Mouse (Mus musculus) heart, embryonic 14.5 days (tissue): ENCODE data around the gene Spef2. TPM values are rescaled to one million over a fixed set of nuclear protein-coding genes. Genes with fewer than 3 reads are reported as not detected.

Experiments
- ATAC-seq: fragments of 200-750 bp; cut with Nextera tagmentation; 2 replicates; pipeline ENCODE4 v1.8.0; 2017; ENCODE audit warnings: low read depth, moderate TSS enrichment; ENCODE audit not compliant: insufficient number of reproducible peaks, insufficient read depth, low FRiP score
- H3K27ac ChIP-seq, 2 experiments: fragments of 200-500 bp in 1 of 2; fragments of 300-500 bp in 1 of 2; sonication (generic) in 1 of 2; replicated peaks in 1 of 2; 2 replicates each; pipeline ENCODE4 v1.5.1; 2012 to 2014; ENCODE audit warnings: low read depth in 2 of 2, low read length in 2 of 2, control low read depth in 1 of 2, mild to moderate bottlenecking in 1 of 2, mixed read lengths in 1 of 2; ENCODE audit not compliant: control insufficient read depth in 1 of 2, insufficient read depth in 1 of 2
- H3K27me3 ChIP-seq: fragments of 300-500 bp; sonication (generic); 2 replicates; pipeline ENCODE4 v1.6.1; 2014; ENCODE audit warnings: mild to moderate bottlenecking, low read length, control low read depth; ENCODE audit not compliant: control insufficient read depth, insufficient read depth
- H3K36me3 ChIP-seq: fragments of 300-500 bp; sonication (generic); 2 replicates; pipeline ENCODE4 v1.6.1; 2014; ENCODE audit warnings: mild to moderate bottlenecking, control low read depth, low read length, mixed read lengths; ENCODE audit not compliant: control insufficient read depth, insufficient read depth
- H3K4me1 ChIP-seq, 2 experiments: fragments of 200-500 bp in 1 of 2; fragments of 300-500 bp in 1 of 2; sonication (generic) in 1 of 2; 2 replicates each; pipeline ENCODE4 v1.6.1; 2012 to 2014; ENCODE audit warnings: low read length in 2 of 2, control low read depth in 1 of 2, mixed read lengths in 1 of 2; ENCODE audit not compliant: control insufficient read depth in 2 of 2, insufficient read depth in 2 of 2
- H3K4me2 ChIP-seq: fragments of 300-500 bp; sonication (generic); 2 replicates; pipeline ENCODE4 v1.6.1; 2014; ENCODE audit warnings: mild to moderate bottlenecking, low read length
- H3K4me3 ChIP-seq, 2 experiments: fragments of 200-500 bp in 1 of 2; fragments of 300-500 bp in 1 of 2; sonication (generic) in 1 of 2; 2 replicates each; pipeline ENCODE4 v1.5.1; 2012 to 2014; ENCODE audit warnings: low read length in 2 of 2, mild to moderate bottlenecking in 2 of 2, control low read depth in 1 of 2, low read depth in 1 of 2, moderate library complexity in 1 of 2; ENCODE audit not compliant: control insufficient read depth in 1 of 2, insufficient read depth in 1 of 2
- H3K9ac ChIP-seq: fragments of 300-500 bp; sonication (generic); 2 replicates; pipeline ENCODE4 v1.6.1; 2014; ENCODE audit warnings: mild to moderate bottlenecking, low read length
- H3K9me3 ChIP-seq: fragments of 300-500 bp; sonication (generic); 2 replicates; pipeline ENCODE4 v1.6.1; 2016; ENCODE audit warnings: low read length, control low read depth; ENCODE audit not compliant: control insufficient read depth
- WGBS: fragments of 180-500 bp; shearing (Covaris S2); extraction: QIAGEN DNeasy Blood & Tissue Kit; methylation state at CpG from one replicate; pipeline ENCODE4 v1.1.7; 2014; 5-methylcytosine and 5-hydroxymethylcytosine counted together
- polyA plus RNA-seq: library from polyadenylated mRNA; unstranded; fragments of >200 nt; fragmentation: Nextera tagmentation; extraction: Ambion mirVana; gene quantifications from 2 replicates; pipeline ENCODE4 v1.2.1, GENCODE M21; 2014

The Spef2 gene
- polyA plus RNA-seq, 1 experiment from 2014 or later: 0.46 TPM

GRCm38 (mm10) chr15:9530076-9530475 lies 218.6 kb downstream of the Spef2 start, which contains the start of gene Il7r:
Gene Il7r, minus strand, starts transcription at chr15:9530176.
- no peak within 1 kb of the TSS for H3K27ac ChIP-seq
- H3K4me1 ChIP-seq: no peaks in the 10 kb centered on the region
- no peak for ATAC-seq
- H3K4me2 ChIP-seq: no peak within 1 kb of the TSS
- H3K4me3 ChIP-seq: no peak within 1 kb of the TSS
- H3K27me3 ChIP-seq: no peaks in the 10 kb centered on the region
- 85% methylated on average over 4 of the region's 4 CpGs for WGBS
- H3K36me3 ChIP-seq: no peaks in the 10 kb centered on the region
- no peak within 1 kb of the TSS for H3K9ac ChIP-seq
- no peaks in the 10 kb centered on the region for H3K9me3 ChIP-seq

- no peak overlapping the region for H3K9ac ChIP-seq
- peaks cover 0 to under 1% of the 10 kb centered on the region in 2 experiments; a peak in 1 of 4 replicates for H3K4me1 ChIP-seq
- H3K4me3 ChIP-seq: no peak overlapping the region
- no peaks in the 10 kb centered on the region for H3K27me3 ChIP-seq
- H3K9me3 ChIP-seq: no peaks in the 10 kb centered on the region
- no peaks in the 10 kb centered on the region for H3K36me3 ChIP-seq
- H3K4me2 ChIP-seq: no peak overlapping the region
- no peak overlapping the region for H3K27ac ChIP-seq
- 66% methylated on average over 3 of the region's 3 CpGs for WGBS
- no peak for ATAC-seq
Measured at GRCm38 (mm10) chr15:9529646-9530045, 219.0 kb downstream of the Spef2 start.

Other genes starting within 250 kb of the Spef2 start
- 0.05 and 0.30 TPM in 2 replicates for gene Il7r, start 218.7 kb downstream of the Spef2 start, polyA plus RNA-seq